12 mouse cellular contexts compared by ENCODE assay signal in genomic region chr4:117601338-117601776, GRCm38 (mm10). TPM values are rescaled to one million over a fixed set of nuclear protein-coding genes. Genes with fewer than 3 reads are reported as not detected.
DNase-seq lines count a peak whose midpoint lies in the region; ATAC-seq lines count a peak whose summit lies in the region.
"Had no signal": no experiment of that assay in that cellular context is flagged by ENCODE, and none has a peak within 500 bp of the region (broad histone marks: within the 10 kb centered on the region; RNA-seq: fewer than 3 reads in every experiment).

No protein-coding gene starts in this region.

- H3K27me3 ChIP-seq in kidney, embryonic 16.5 days (ENCODE audit: insufficient read depth, low read length), result no peaks in the 10 kb centered on the region
- H3K27me3 ChIP-seq in forebrain, embryonic 16.5 days (replicated peaks; ENCODE audit: control insufficient read depth, insufficient read depth, low read length), result no peaks in the 10 kb centered on the region
- no peaks in the 10 kb centered on the region for H3K27me3 ChIP-seq in hindbrain, embryonic 13.5 days
- H3K27me3 ChIP-seq: limb, embryonic 12.5 days had no signal

- no peak overlapping the region for H3K4me2 ChIP-seq in kidney, embryonic 16.5 days (replicated peaks; ENCODE audit: low read depth, low read length)
- H3K4me2 ChIP-seq in forebrain, embryonic 16.5 days (ENCODE audit: low read length), result no peak overlapping the region
- no peak overlapping the region for H3K4me2 ChIP-seq in hindbrain, embryonic 13.5 days
- H3K4me2 ChIP-seq: heart, embryonic 11.5 days; limb, embryonic 12.5 days had no signal

- H3K9ac ChIP-seq in kidney, embryonic 16.5 days (replicated peaks; ENCODE audit: low read length), result no peak overlapping the region
- no peak overlapping the region for H3K9ac ChIP-seq in forebrain, embryonic 16.5 days (replicated peaks; ENCODE audit: low read depth, low read length)
- H3K9ac ChIP-seq in hindbrain, embryonic 13.5 days, result no peak overlapping the region
- H3K9ac ChIP-seq: limb, embryonic 12.5 days had no signal

- H3K9me3 ChIP-seq in kidney, embryonic 16.5 days (ENCODE audit: low read length), result no peaks in the 10 kb centered on the region
- H3K9me3 ChIP-seq in forebrain, embryonic 16.5 days (ENCODE audit: control insufficient read depth, low read length), result no peaks in the 10 kb centered on the region
- no peaks in the 10 kb centered on the region for H3K9me3 ChIP-seq in hindbrain, embryonic 13.5 days
- H3K9me3 ChIP-seq: limb, embryonic 12.5 days had no signal

- ATAC-seq in kidney, embryonic 16.5 days (ENCODE audit: low FRiP score, low TSS enrichment), result peak; percentile 76
- ATAC-seq in forebrain, embryonic 16.5 days, result peak; percentile 59
- peak; percentile 47; the same call in 1 of the 2 replicates for ATAC-seq in hindbrain, embryonic 13.5 days (ENCODE audit: low FRiP score)

- peaks cover 15% of the 10 kb centered on the region; the same call in 1 of the 2 replicates for H3K36me3 ChIP-seq in kidney, embryonic 16.5 days (ENCODE audit: insufficient read depth, low read length)
- peaks cover 8% of the 10 kb centered on the region; the same call in 1 of the 2 replicates for H3K36me3 ChIP-seq in forebrain, embryonic 16.5 days (ENCODE audit: control insufficient read depth, insufficient read depth)
- peaks cover 28% of the 10 kb centered on the region for H3K36me3 ChIP-seq in hindbrain, embryonic 13.5 days

- no peak overlapping the region for H3K4me3 ChIP-seq in kidney, embryonic 16.5 days (ENCODE audit: low read length)
- H3K4me3 ChIP-seq in forebrain, embryonic 16.5 days (replicated peaks; ENCODE audit: low read length), result no peak overlapping the region
- H3K4me3 ChIP-seq in hindbrain, embryonic 13.5 days, result no peak overlapping the region
- H3K4me3 ChIP-seq: limb, embryonic 12.5 days had no signal

- WGBS in kidney, embryonic 16.5 days, result 24% methylated on average over 5 of the region's 5 CpGs
- 4% methylated on average over 5 of the region's 5 CpGs for WGBS in forebrain, embryonic 16.5 days
- WGBS in hindbrain, embryonic 13.5 days, result 19% methylated on average over 5 of the region's 5 CpGs

- H3K27ac ChIP-seq in kidney, embryonic 16.5 days (ENCODE audit: low read length), result no peak overlapping the region
- H3K27ac ChIP-seq in forebrain, embryonic 16.5 days (ENCODE audit: low read length), result no peak overlapping the region
- peak overlapping the region; percentile 35; the same call in 1 of the 2 replicates for H3K27ac ChIP-seq in hindbrain, embryonic 13.5 days

- peaks cover 23% of the 10 kb centered on the region for H3K4me1 ChIP-seq in kidney, embryonic 16.5 days (ENCODE audit: insufficient read depth, low read length)
- H3K4me1 ChIP-seq in forebrain, embryonic 16.5 days (replicated peaks; ENCODE audit: control insufficient read depth, insufficient read depth, low read length), result peaks cover 24% of the 10 kb centered on the region
- H3K4me1 ChIP-seq in hindbrain, embryonic 13.5 days (replicated peaks), result peaks cover 51% of the 10 kb centered on the region

- no peak for DNase-seq in kidney, postnatal 14 days
- DNase-seq in retina, embryonic 14.5 days (ENCODE audit: low spot score), result peak; percentile 51
- DNase-seq in layer of hippocampus, postnatal 25 days (ENCODE audit: extremely low spot score in 1 of 2, low spot score in 1 of 2), result no peak
- DNase-seq in thymus, postnatal 4 days, result no peak
- DNase-seq: adrenal gland, postnatal 10 days; cerebellum, adult 11 months; lung, adult 2 months had no signal

RNA-seq across cellular contexts. Expression of gene Eri3, which starts 51.2 kb away (rescaled TPM):
- polyA plus RNA-seq in kidney, embryonic 16.5 days (2015; fragmentation: Nextera tagmentation; extraction: Ambion mirVana), result 129 and 131 TPM in 2 replicates
- 256 and 257 TPM in 2 replicates for polyA plus RNA-seq in forebrain, embryonic 16.5 days (2015; fragmentation: Nextera tagmentation; extraction: Ambion mirVana)
- polyA plus RNA-seq in hindbrain, embryonic 13.5 days (2015; fragmentation: Nextera tagmentation; extraction: Ambion mirVana), result 205 and 214 TPM in 2 replicates
- total RNA-seq in layer of hippocampus, postnatal 25 days (2021), result 100 to 1,000 TPM; 199 to 226 TPM
